Mouse (Mus musculus) layer of hippocampus, postnatal 25 days (tissue): ENCODE measurements around the gene Mctp1. TPM values are rescaled to one million over a fixed set of nuclear protein-coding genes. Genes with fewer than 3 reads are reported as not detected.

ENCODE experiments used
- DNase-seq, 2 experiments: peaks; one replicate each; pipeline ENCODE4 v3.0.0; 2022; ENCODE audit warnings: mixed read lengths in 2 of 2, low spot score in 1 of 2; ENCODE audit errors: extremely low spot score in 1 of 2
- total RNA-seq, 2 experiments: library from RNA; stranded (reverse); gene quantifications; 2 replicates each; pipeline ENCODE4 v1.2.3; 2021

Gene Mctp1
- total RNA-seq, 2 experiments from 2014 or later = 52.7 to 55.0 TPM

DNA sequence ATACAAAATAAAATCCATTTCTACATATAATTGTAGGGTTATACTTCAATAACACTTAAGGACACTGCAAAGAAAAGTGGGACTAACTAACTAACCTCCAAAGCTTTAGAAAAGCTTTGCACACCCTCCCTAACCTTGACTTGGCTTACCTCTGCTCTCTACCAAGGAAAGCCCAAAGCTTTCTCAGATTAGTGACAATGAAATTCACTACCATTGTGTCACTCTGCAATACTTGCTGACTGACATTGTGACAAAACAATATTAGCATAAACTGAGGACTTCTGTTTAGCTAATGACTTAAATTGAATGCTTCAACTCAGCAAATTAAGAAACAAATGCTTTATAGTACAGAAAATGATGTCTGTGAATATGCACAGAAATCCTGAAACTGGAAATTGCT, 687.7 kb downstream of the Mctp1 start:
- DNase-seq = no peak

Other genes with a start within 250 kb of the Mctp1 start
- gene Fam81b, start 79.5 kb upstream of the Mctp1 start, total RNA-seq = not detected